Mouse (Mus musculus) embryo, embryonic 10.5 days (tissue): Measurements from ENCODE around the gene Klk15.
"Not testable (repeated sequence)": the region's sequence is repeated elsewhere in the genome, so short reads cannot be mapped to it uniquely, and the experiment has no call there.

Source experiments
- DNase-seq: peaks from one replicate; pipeline ENCODE4 v3.0.0-alpha.2; 2015; ENCODE audit warnings: low spot score

Gene Klk15

DNA sequence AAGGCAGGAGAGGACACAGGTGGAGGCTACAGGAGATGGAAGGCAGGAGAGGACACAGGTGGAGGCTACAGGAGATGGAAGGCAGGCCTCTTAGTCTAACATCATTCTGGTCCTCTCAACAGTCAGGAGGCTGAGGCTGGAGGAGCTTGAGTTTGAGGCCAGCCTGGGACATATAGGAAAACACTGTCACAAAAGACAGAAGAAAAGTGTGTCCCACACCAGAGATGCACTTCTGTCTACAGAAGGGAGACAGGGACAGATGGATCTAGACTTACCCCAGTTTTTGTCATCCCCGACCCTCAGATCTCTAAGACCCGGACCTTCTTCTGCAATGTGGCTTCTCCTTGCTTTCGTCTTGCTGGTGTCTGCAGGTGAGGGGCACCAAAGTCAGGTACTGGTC lies at the start of gene Klk15:
Gene Klk15, plus strand, starts transcription at position 301 of the 400 bp plus-strand sequence.
- DNase-seq, result no peak

- no peak for DNase-seq
Observed at GRCm38 (mm10) chr7:43891365-43891764, 42.2 kb upstream of the Klk15 start.

- DNase-seq, result no peak
Observed at GRCm38 (mm10) chr7:43891788-43892187, 41.8 kb upstream of the Klk15 start.

- DNase-seq, result peak; percentile 95
Observed at GRCm38 (mm10) chr7:43894836-43895235, 38.7 kb upstream of the Klk15 start.

- no peak for DNase-seq
Observed at GRCm38 (mm10) chr7:43914821-43915220, 18.7 kb upstream of the Klk15 start.

GRCm38 (mm10) chr7:43918426-43918825 lies 15.1 kb upstream of the Klk15 start:
- no peak for DNase-seq

DNA sequence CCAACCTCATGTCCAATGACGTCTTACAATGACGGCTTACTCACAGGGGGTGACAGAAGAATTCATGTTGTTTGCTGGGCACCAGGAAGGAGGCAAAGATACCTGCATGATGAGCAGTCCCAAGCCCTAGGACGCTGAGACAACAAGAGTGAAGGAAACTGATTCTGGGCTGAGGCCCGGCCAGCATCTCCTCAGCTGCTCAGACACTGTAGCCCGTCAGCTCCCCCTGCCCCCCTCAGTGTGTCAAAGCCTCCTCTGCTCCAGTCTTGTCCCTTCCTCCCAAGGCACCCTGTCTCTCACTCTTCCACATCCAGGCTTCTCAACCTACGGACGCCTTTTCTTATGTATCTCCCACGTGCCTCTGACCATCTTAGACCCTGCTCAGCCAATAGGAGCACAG lies 14.7 kb upstream of the Klk15 start:
- DNase-seq, result no peak

DNA sequence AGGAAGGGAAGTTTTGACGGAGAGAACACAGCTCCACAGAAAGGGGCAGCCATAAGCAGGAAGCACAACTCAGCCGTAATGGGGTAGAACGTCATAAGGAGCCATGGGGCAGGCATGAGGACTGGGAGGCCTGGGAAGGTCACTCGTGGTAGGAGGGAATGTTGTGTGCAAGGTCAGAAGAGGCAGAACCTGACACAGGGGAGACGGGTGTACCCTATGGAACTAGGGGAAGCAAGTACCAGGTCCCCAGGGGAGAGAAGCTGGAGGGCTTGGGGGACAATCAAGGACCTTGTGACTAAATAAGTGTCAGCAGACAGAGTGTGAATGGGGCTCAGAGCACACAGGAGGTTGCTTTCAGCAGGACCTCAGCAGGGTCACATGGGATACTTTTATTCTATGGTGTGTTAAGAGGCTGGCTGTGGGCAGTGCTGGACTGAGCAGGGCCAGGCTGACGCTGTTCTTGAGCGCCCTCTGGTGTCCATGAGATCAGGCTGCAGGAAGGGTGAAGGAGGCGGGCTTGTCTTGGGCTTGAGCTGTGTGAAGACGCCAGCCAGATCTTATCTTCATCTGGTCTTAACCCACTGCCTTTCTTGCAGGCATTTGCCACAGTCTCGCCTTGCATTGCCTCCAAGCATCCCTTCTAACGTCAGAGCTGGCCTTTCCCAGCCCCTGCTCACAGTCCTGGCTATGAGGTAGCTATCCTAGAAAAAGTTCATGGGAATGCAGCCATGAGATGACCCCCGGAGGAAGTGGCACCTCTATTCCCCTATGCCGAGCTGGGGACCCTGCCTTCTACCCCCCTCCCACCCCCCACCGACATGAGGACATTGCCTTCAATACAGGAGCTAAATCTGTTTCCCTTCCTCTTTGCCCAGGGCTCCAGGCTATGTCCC lies 13.7 kb upstream of the Klk15 start:
- peak; percentile 83 for DNase-seq

DNA sequence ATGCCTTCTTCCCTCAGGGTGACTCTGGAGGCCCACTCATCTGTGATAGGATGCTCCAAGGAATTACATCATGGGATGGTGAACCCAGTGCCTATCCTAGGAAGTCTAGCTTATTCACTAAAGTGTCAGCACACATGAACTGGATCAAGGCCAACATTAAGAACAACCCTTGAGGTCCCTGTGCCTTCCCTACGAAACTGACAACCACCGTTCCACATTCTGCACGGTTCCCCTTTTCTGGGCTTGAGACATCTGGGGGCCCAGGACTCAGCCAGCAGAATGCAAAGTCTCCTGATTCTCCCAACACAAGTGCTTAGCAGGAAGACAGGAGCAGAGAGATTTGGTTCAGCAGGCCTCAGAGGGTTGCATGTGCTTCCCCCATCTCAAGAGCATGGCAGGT lies 13.0 kb upstream of the Klk15 start:
- DNase-seq, result no peak

GRCm38 (mm10) chr7:43921087-43921486 lies 12.5 kb upstream of the Klk15 start:
- no peak for DNase-seq

- no peak for DNase-seq
Observed at GRCm38 (mm10) chr7:43921941-43922340, 11.6 kb upstream of the Klk15 start.

DNA sequence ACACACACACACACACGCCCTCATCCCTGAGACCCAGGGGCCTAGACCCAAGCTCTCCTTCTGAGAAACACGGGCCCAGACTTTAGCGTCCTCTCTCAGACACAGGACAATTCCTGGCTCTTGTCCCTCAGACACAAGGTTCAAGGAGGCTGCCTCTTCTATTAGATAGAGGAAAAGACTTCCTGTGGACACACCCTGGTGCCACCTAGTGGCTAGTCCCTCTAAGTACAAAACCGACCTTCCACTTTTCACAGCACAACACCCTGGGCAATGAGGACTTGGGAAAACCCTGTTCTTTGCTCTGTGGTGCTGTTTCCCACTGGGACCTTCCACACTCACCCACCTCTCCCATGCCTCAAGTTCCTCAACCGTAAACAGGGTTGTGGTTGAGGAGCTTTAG lies 7.6 kb upstream of the Klk15 start:
- DNase-seq, result peak; percentile 45

DNA sequence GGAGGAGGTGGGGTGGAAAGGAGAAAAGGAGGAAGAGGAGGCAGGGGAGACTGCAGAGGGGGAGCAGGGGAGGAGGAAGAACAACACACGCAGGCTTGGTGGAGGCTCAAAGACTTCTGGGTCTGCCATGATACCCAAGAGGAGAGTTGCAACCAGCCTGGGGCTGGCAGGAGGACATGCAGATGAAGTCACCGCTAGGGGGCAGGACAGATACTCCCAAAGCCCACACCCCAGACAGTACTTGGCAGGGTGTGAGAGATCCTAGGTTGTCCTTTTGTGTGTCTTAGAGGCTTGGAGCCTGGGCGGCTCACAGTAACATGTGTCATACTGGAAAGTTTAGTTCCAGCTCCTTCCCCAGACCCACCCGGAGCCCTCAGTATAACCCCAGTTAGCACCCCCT lies 5.0 kb upstream of the Klk15 start:
- peak; percentile 52 for DNase-seq

GRCm38 (mm10) chr7:43932337-43932736 lies 1.2 kb upstream of the Klk15 start:
- DNase-seq, result peak; percentile 1

- no peak for DNase-seq
Observed at GRCm38 (mm10) chr7:43934747-43935146, 1.2 kb downstream of the Klk15 start.

GRCm38 (mm10) chr7:43936551-43936950 lies 3.0 kb downstream of the Klk15 start:
- DNase-seq, result no peak

DNA sequence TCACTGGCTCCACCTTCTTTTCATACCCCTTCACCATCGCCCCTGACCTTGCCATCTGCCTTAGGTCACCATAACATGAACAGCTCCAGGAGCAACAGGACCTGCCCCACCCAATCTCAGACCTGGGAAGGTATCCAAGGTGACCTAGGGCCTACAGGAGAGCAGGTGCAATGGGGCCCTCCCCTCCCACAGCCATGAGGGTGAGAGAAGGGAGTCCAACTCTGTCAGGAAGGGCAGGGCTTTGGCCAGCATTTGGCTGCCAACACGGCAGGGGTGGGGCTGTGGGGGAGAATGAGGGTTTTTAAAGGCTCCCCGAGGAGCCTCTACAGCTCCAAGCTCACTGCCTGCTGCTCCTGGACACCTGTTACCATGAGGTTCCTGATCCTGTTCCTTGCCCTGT lies 8.8 kb downstream of the Klk15 start:
- not testable (repeated sequence) for DNase-seq

DNA sequence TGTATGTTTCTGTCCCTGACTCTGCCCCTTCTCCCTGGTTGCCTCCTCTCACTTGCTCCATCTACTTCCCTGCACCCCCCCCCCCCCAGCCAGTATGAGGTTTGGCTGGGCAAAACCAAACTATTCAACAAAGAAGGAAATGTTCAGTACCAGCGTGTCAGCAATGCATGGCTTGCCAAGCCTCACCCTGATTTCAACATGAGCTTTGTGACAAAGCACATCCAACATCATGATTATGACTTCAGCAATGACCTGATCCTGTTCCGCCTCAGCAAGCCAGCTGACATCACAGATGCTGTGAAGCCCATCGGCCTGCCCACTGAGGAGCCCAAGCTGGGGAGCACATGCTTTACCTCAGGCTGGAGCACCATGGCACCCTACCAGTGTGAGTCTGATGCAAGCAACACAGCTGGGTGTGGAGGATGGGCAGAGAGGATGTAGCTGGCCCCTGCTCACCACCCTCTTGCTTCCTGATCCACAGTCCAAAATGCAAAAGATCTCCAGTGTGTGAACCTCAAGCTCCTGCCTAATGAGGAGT lies 11.3 kb downstream of the Klk15 start:
- DNase-seq, result no peak

GRCm38 (mm10) chr7:43950364-43950763 lies 16.8 kb downstream of the Klk15 start, which contains the start of gene Klk1b8:
Klk1b8 (plus strand) TSS chr7:43950664.
- no peak for DNase-seq

DNA sequence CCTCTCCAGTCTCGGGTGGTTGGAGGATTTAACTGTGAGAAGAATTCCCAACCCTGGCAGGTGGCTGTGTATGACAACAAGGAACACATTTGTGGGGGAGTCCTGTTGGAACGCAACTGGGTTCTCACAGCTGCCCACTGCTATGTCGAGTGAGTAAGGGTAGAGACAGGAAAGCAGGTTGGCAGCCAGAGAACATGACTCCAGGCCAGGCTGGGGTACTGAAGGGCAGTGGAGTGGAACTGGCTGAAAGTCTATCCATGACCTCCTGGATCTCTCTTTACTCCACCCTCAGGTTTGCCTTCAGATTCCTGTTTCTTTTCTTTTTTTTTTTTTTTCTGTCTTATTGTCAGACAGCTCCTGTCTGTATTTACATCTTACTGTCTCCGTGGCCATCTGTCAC lies 19.2 kb downstream of the Klk15 start:
- no peak for DNase-seq

- DNase-seq, result no peak
Observed at GRCm38 (mm10) chr7:43966451-43966850, 32.9 kb downstream of the Klk15 start, which contains the start of gene Klk1b1. Klk1b1 (plus strand) TSS chr7:43966751.

DNA sequence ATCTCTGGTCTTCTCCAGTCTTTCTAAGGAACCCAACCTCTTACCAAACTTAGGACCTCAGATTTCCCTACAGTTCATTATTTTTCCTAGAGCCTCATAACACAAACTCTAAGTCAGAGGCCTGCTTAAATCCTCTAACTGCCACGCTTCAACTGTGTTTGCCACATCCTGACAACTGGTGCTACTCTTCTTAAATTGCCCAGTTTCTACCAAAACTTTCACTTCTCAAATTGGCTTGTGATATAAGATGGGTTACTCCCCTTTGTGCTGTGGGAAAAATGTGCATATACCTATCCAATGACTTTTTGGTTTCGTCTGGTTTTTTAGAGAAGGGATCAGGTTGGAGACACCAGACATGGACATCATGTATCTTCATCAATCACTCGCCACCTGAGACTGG lies 33.5 kb downstream of the Klk15 start:
- no peak for DNase-seq

- no peak for DNase-seq
Observed at GRCm38 (mm10) chr7:43967612-43968011, 34.1 kb downstream of the Klk15 start.

DNA sequence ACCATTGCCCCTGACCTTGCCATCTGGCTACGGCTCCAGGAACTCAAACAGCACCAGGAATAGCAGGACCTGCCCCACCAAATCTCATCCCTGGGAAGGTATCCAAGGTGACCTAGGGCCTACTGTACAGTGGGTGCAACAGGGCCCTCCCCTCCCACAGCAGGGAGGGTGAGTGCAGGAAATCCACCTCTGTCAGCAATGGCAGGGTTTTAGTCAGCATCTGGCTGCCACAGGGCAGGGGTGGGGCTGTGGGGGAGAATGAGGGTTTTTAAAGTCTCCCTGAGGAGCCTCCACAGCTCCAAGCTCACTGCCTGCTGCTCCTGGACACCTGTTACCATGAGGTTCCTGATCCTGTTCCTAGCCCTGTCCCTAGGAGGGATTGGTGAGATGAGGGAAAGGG lies 42.2 kb downstream of the Klk15 start, which contains the start of gene Klk1b9:
Gene Klk1b9, plus strand, starts transcription at position 301 of the 400 bp plus-strand sequence.
- not testable (repeated sequence) for DNase-seq
